Mouse (Mus musculus) c-Kit-positive CD71-positive TER-119-positive erythroid progenitor cells, embryonic 14.5 days (primary cell): ENCODE results near the gene Dnm2.
A peak's percentile ranks its signal among the peaks of the same experiment; 100 is the strongest.

Source experiments
- DNase-seq: peaks from one replicate; pipeline ENCODE4 v3.0.0-alpha.2; 2013; ENCODE audit warnings: low spot score

Dnm2 gene

GRCm38 (mm10) chr9:21424631-21425555 lies at the start of gene Dnm2:
TSS of gene Dnm2 (plus strand) at chr9:21424908.
- DNase-seq, result peak; percentile 100

GRCm38 (mm10) chr9:21379195-21379594 lies 45.5 kb upstream of the Dnm2 start:
- DNase-seq, result peak; percentile 44

DNA sequence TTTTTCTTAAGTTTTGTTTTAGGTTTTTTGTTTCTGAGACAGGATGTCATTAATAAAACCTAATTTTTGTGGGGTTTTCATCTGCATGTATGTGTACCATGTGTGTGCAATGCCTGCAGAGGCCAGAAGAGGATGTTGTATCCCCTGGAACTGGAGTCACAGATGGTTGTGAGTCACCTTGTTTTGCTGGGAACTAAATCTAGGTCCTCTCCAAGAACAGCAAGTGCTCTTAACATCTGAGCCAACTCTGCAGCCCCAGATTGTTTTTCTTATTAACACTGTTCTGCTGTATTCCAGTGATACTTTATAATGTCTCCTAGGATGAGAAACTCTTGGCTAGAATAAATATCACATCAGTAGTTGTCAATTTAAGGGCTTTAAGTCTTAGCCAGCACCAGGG lies 43.8 kb upstream of the Dnm2 start:
- no peak for DNase-seq

DNA sequence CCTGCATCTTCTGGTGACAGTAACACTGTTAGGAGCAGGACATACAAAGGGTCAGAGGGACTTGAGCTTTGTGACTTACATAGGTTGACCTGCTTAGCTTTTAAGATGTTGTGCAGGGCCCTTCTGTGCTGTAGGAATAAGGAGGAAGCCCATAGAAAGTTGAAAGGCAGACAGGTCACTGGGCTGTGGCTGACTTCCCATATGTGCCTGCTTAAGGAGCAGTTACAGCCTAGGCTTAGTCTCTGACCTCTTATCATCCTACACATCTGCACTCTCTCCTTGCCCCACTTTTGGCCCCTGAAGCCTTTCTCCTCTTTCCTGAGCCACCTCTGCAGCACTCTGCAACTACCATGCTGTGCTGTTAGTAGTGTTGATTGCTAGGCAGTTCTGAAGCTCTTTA lies 40.7 kb upstream of the Dnm2 start:
- no peak for DNase-seq

- no peak for DNase-seq
Measured at GRCm38 (mm10) chr9:21392646-21393175, 32.0 kb upstream of the Dnm2 start.

GRCm38 (mm10) chr9:21395692-21396091 lies 29.0 kb upstream of the Dnm2 start:
- no peak for DNase-seq

DNA sequence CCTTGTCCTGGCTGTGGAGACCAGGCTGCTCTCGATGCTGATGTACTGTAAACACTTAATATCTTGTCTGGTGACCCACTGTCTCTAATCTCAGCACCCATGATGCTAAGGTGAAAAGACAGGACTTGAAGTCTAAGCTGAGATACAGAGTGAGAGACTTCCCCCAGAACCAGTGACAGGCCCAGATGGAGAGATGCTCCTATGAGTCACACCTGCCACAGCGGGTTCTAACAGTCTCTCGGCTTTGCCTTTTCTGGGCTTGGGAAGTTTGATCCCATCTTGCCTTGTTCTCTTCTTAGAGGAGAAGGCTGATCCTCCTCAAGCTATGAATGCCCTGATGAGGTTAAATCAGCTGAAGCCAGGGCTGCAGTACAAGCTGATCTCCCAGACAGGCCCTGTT lies 27.5 kb upstream of the Dnm2 start:
- no peak for DNase-seq

GRCm38 (mm10) chr9:21401042-21401441 lies 23.7 kb upstream of the Dnm2 start:
- no peak for DNase-seq

GRCm38 (mm10) chr9:21402764-21403253 lies 21.9 kb upstream of the Dnm2 start:
- DNase-seq, result no peak

DNA sequence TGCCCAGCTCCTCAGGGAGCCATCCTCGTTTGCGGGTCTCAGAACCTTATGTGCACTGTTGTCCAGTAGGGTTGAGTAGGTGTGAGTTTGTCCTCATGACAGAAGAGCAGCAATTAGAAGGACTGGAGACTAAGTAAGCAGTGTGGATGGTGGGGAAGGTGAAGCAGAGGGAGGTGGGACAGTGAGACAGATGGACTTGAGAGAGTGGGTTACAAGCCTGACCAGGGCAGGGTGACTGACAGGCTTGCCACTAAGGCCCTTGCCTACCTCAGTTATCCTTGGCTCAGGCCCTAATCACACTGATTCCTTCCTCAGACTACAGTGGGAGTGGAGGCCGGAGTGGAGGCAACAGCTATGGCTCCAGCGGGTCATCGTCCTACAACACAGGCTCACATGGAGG lies 21.0 kb upstream of the Dnm2 start:
- DNase-seq, result no peak

DNA sequence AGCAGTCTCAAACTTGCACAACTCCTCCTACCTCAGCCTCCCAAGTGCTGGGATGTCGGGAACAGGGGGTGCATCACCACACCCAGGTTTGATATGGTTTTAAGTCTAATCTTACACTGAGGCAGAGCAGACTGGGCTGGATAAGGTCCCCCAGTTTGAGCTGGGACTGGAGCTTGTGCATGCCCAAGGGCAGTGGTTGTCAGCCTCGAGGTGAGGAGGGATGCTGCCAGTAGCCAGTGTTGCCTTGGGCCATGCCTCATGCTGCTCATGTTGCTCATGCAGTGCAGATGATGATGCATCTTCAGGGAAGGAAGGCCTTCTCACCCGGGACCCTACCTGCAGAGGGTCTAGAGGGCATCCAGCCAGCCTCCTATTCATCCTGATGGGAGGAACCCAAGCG lies 19.2 kb upstream of the Dnm2 start:
- no peak for DNase-seq

- DNase-seq, result no peak
Measured at GRCm38 (mm10) chr9:21407951-21408350, 16.8 kb upstream of the Dnm2 start.

GRCm38 (mm10) chr9:21408624-21409023 lies 16.1 kb upstream of the Dnm2 start:
- DNase-seq, result no peak

DNA sequence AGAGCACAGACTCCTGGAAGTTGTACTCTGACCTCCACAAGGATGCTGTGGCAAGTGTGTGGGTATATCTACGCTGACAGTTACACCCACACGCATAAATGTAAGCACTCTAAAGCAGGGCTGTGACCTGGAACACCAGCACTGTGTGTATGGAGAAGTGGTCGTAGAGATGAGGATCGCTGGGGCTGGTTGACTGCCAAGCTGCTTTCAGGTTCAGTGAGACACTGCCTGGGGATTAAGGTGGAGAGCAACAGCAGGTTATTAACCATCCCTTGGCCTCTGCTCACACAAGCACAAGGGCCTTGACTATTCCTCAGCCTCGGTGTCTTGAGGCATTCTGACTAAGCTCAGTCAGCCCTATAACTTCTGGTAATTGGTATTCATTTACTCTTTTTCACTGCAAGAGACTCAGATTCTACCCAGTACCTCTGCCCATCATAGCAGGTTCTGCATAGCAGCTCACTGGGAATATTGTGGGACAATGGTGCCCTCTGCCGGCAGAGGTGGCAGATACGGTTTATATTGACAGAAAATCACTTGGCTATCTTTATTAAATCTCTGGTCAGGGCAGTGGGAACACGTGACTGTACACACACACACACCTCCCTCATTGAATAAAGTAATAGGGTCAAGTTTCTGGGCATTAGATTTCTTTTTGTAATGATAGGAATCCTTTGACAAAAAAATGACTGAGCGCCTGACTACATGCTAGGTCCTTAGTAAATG lies 15.0 kb upstream of the Dnm2 start:
- peak; percentile 83 for DNase-seq

GRCm38 (mm10) chr9:21411669-21412550 lies 12.8 kb upstream of the Dnm2 start, which contains the start of gene Qtrt1:
TSS of gene Qtrt1 (plus strand) at chr9:21411837.
- DNase-seq, result peak; percentile 93

- DNase-seq, result no peak
Measured at GRCm38 (mm10) chr9:21417866-21418265, 6.8 kb upstream of the Dnm2 start.

DNA sequence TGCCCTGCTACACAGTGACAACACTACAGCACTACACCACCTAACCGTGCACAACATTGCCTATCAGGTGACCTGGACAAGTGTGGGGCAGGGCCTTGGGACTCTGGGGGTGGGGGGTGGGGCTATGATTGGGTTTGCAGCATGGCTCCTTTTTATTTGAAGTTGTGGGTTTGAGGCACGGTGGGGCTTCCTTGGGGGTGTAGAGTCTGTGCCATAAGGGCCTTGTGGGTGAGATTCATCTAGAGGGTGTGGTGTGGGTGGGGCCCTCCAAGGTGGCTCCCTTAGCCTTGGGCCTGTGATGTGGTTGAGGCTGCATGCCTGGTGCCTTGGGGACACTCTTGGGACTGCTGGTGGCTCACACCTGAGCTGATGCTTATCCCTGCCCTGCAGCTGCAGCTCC lies 5.1 kb upstream of the Dnm2 start:
- peak; percentile 43 for DNase-seq

GRCm38 (mm10) chr9:21425556-21425945 lies 843 bp downstream of the Dnm2 start:
- DNase-seq, result peak; percentile 47

DNA sequence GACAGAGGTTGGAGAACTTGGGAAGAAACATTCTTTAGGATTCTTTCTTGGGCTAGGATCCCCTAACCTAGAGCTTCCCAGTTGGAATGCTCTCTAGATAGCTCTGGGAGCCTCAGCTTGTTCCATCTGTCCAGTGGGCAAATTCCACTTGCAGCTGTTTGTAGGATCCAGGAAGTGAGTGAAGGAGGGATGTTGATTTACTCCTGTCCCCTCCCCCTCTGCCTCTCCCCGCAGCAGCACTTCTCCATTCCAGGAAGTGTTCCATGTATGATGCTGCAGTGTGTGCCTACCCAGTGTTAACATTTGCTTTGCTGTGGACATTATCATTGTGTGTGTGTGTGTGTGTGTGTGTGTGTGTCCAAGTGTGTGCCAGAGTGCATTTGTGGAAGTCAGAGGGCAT lies 1.3 kb downstream of the Dnm2 start:
- no peak for DNase-seq

DNA sequence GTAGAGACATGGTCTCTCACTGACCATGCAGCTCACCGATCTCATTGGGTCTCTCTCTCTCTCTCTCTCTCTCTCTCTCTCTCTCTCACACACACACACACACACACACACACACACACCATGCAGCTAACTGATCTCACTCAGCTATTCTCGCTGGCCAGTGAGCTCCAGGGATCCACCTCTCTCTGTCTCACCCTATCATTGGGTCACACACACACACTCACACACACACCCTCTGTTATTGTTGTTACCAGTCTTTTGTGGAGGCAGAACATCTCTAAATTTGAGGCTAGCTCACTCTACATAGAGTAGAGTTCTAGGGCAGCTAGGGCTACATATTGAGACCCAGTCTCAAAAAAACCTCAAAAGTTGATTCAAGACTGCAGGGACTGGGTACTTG lies 1.8 kb downstream of the Dnm2 start:
- DNase-seq, result no peak

DNA sequence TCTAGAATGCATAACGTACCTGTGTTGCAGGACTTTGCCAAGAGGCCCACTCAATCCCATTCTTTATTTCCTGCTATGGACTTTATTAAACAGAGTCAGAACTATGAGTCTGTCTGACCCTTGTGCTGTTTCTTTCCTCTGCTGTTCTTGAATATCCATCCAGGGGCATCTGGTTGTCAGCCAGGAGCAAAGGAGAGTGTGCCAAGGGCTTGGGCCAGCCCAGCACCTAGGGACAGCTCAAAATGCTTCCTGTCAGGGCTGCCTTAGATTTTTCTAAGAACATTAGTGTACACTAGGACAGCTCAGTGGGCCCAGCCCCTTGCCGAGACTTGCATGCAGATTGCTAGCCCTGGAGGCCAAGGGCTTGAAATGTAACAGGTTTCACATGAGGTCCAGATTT lies 3.1 kb downstream of the Dnm2 start:
- DNase-seq, result no peak

DNA sequence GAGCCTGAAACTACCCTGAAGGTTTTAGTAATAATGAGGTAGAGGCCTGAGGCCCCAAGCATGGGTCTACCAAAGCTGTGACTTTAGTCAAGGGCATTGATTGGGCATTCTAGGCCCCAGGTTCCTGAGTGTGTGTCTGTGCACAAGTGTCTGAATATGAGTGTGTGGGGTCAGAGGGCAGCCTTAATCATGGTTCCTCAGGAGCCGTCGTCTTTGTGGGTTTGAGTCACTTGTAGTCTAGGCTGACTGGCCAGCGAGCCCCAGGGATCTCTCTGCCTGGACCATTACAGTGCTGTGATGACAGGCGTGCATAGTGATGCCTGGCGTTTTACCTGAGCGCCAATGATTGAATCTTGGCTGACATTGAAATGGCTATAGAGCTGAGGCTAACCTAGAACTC lies 3.5 kb downstream of the Dnm2 start:
- DNase-seq, result no peak
